Mouse (Mus musculus) CH12.LX (cell line): ENCODE measurements at regions not wholly inside any gene's neighbourhood (a gene's known extent, or its start where the extent isn't known, plus 50 kb on each side); places are given as distances from the start of the nearest gene placed in this dataset.

Experiments
- DNase-seq: peaks from one replicate; pipeline ENCODE4 v3.0.0-alpha.2; 2013; ENCODE audit errors: extremely low read depth
- H3K27ac ChIP-seq: 2 replicates; pipeline ENCODE4 v1.5.1; 2012; ENCODE audit warnings: low read depth, mild to moderate bottlenecking, control low read depth, moderate library complexity; ENCODE audit not compliant: insufficient read depth
- H3K27me3 ChIP-seq: replicated peaks from 2 replicates; pipeline ENCODE3; 2012; ENCODE audit warnings: inconsistent platforms
- H3K36me3 ChIP-seq, 2 experiments: replicated peaks in 1 of 2; 2 replicates each; pipeline versions ENCODE3 to v1.6.1; 2012; ENCODE audit warnings: inconsistent platforms in 1 of 2, low read length in 1 of 2, mild to moderate bottlenecking in 1 of 2, mixed read lengths in 1 of 2, moderate library complexity in 1 of 2; ENCODE audit not compliant: control insufficient read depth in 1 of 2, insufficient read depth in 1 of 2
- H3K4me1 ChIP-seq, 2 experiments: 2 replicates each; pipeline ENCODE4 v1.6.1; 2012; ENCODE audit warnings: inconsistent platforms in 1 of 2, moderate library complexity in 1 of 2; ENCODE audit not compliant: insufficient read depth in 2 of 2, control insufficient read depth in 1 of 2
- H3K4me2 ChIP-seq: 2 replicates; pipeline ENCODE4 v1.6.1; 2012; ENCODE audit warnings: low read depth, mild to moderate bottlenecking, control low read depth; ENCODE audit not compliant: poor library complexity, insufficient read depth, severe bottlenecking
- H3K4me3 ChIP-seq, 3 experiments: fragments of 150-350 bp in 1 of 3; sonication (generic) in 1 of 3; replicated peaks in 1 of 3; 2 replicates each; pipeline versions ENCODE3 to v1.5.1; 2011 to 2012; ENCODE audit warnings: low read depth in 2 of 3, low read length in 2 of 3, mild to moderate bottlenecking in 2 of 3, moderate library complexity in 2 of 3, control low read depth in 1 of 3, improper control_type of control experiment in 1 of 3, inconsistent platforms in 1 of 3, mixed read lengths in 1 of 3; ENCODE audit not compliant: poor library complexity in 1 of 3
- H3K79me2 ChIP-seq: replicated peaks from 2 replicates; pipeline ENCODE4 v1.6.1; 2012; ENCODE audit warnings: mild to moderate bottlenecking, moderate library complexity; ENCODE audit not compliant: control insufficient read depth, poor library complexity, insufficient read depth, severe bottlenecking; ENCODE audit errors: extremely low read depth
- H3K9ac ChIP-seq: 2 replicates; pipeline ENCODE4 v1.6.1; 2012; ENCODE audit warnings: low read depth, mild to moderate bottlenecking, control low read depth, moderate library complexity; ENCODE audit not compliant: insufficient read depth
- H3K9me3 ChIP-seq: replicated peaks from 2 replicates; pipeline ENCODE3; 2012; ENCODE audit warnings: low read length, inconsistent platforms, mixed read lengths
- E2F4 ChIP-seq: IDR thresholded peaks from 2 replicates; pipeline ENCODE4 v1.6.1; 2011; ENCODE audit warnings: low read depth, low read length, improper control_type of control experiment; ENCODE audit not compliant: insufficient replicate concordance
- ELF1 ChIP-seq: IDR thresholded peaks from 2 replicates; pipeline ENCODE4 v1.6.1; 2014; ENCODE audit warnings: low read depth, mild to moderate bottlenecking, inconsistent platforms, low read length, improper control_type of control experiment
- HCFC1 ChIP-seq: IDR thresholded peaks from 2 replicates; pipeline ENCODE4 v1.6.1; 2012; ENCODE audit warnings: low read depth, mild to moderate bottlenecking, inconsistent platforms, low read length, improper control_type of control experiment
- JUN ChIP-seq: IDR thresholded peaks from 2 replicates; pipeline ENCODE4 v1.6.1; 2011; ENCODE audit warnings: low read depth, mild to moderate bottlenecking, low read length, improper control_type of control experiment, moderate library complexity; ENCODE audit not compliant: insufficient read depth
- JUND ChIP-seq: conservative IDR thresholded peaks from 2 replicates; pipeline ENCODE4 v1.6.1; 2011; ENCODE audit warnings: low read depth, low read length, improper control_type of control experiment
- MAFK ChIP-seq: IDR thresholded peaks from 2 replicates; pipeline ENCODE4 v1.6.1; 2011; ENCODE audit warnings: low read length, improper control_type of control experiment; ENCODE audit not compliant: insufficient replicate concordance
- MEF2A ChIP-seq: IDR thresholded peaks from 2 replicates; pipeline ENCODE4 v1.6.1; 2014; ENCODE audit warnings: low read depth, mild to moderate bottlenecking, inconsistent platforms, low read length, improper control_type of control experiment, borderline replicate concordance
- MXI1 ChIP-seq: IDR thresholded peaks from 2 replicates; pipeline ENCODE4 v1.6.1; 2011; ENCODE audit warnings: mild to moderate bottlenecking, low read depth, low read length, improper control_type of control experiment
- POLR2A ChIP-seq: IDR thresholded peaks from 2 replicates; pipeline ENCODE4 v1.6.1; 2011; ENCODE audit warnings: low read depth, mild to moderate bottlenecking, improper control_type of control experiment, low read length
- USF2 ChIP-seq: conservative IDR thresholded peaks from 2 replicates; pipeline ENCODE4 v1.6.1; 2011; ENCODE audit warnings: low read depth, low read length, improper control_type of control experiment
- ZC3H11A ChIP-seq: IDR thresholded peaks from 2 replicates; pipeline ENCODE4 v1.6.1; 2012; ENCODE audit warnings: low read depth, mild to moderate bottlenecking, inconsistent platforms, low read length, improper control_type of control experiment
- dilution Hi-C: fragments of 300-500 bp; cut with MboI; formaldehyde crosslinking; loops from 2 replicates; pipeline ENCODE4 v1.14.3; 2020; ENCODE audit warnings: low sequenced_read_pairs; ENCODE audit not compliant: extremely low pct_unique_long_range_greater_than_20kb, extremely low pct_ligation_motif_present
- in situ Hi-C: fragments of 300-500 bp; cut with MboI; formaldehyde crosslinking; loops from 3 replicates; pipeline ENCODE4 v1.14.3; 2019; ENCODE audit warnings: low sequenced_read_pairs, low pct_ligation_motif_present, low pct_unique_long_range_greater_than_20kb, mixed read lengths

DNA sequence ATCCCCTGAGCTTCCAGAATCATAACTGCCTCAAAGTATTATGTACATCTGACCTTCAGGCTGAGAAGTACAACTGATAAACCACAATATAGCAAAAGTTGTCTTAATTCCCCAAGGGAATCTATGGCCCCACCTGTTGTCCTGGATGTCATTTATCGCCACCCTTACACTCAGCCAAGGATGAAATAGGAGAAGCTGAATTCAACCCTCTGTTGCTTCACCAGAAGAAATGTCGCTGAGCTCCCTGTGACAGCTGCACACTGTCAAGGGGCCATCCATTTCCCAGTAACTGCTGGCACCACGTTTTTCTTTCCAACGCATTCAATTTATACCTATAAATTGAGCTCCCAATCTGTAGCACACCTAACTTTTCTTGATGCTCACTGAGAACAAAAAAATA is 382.0 kb upstream of the Noct start:
- in situ Hi-C loops = no loop called here
- no peaks in the 10 kb centered on the region for H3K4me1 ChIP-seq

DNA sequence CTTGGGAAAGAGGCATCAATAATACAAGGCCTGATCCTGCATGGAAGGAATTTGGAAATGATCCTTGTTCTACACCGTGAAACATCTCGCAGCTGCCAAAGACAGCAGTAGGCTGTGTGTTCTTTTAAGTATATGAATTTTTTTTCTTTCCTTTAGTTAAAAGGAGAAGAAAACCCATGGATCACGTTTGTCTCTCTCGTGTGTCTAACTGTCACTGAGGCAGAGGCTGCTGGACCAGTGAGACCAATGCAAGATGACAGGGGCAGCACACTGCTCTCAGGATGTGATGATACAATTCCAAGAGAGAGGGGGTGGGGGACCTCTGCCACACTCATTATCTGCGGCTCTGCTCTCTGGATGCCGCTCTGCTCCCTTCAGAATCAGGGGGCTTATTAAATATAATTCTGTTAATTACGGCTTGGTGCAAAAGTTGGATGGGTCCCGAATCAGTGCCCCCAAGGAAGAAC is 379.4 kb upstream of the Noct start:
- Histone ChIP-seq H3K27me3 (no peaks in the 10 kb centered on the region), H3K27ac (no peak overlapping the region), H3K4me3 (no peak overlapping the region), H3K79me2 (no peaks in the 10 kb centered on the region)
- in situ Hi-C loops = no loop called here
- TF ChIP-seq MAFK (no peak), HCFC1 (no peak), JUN (no peak), MEF2A (no peak), JUND (no peak), MXI1 (no peak), E2F4 (no peak)
- TF ChIP-seq, all 38 proteins: peak for 0
- Histone ChIP-seq H3K4me1 (no peaks in the 10 kb centered on the region), H3K9ac (no peak overlapping the region), H3K9me3 (no peaks in the 10 kb centered on the region), H3K36me3 (no peaks in the 10 kb centered on the region), H3K4me2 (no peak overlapping the region)
- dilution Hi-C loops = no loop called here
- no peak for DNase-seq

More for the DNA sequence above, 382.0 kb upstream of the Noct start:
- no peak for DNase-seq
- H3K9me3 ChIP-seq = no peaks in the 10 kb centered on the region
- dilution Hi-C loops = no loop called here
- no peaks in the 10 kb centered on the region for H3K27me3 ChIP-seq
- TF ChIP-seq ZC3H11A (no peak), POLR2A (no peak), HCFC1 (no peak), ELF1 (no peak)
- no peak overlapping the region for H3K4me3 ChIP-seq
- no peak overlapping the region for H3K4me2 ChIP-seq
- no peaks in the 10 kb centered on the region for H3K36me3 ChIP-seq
- H3K9ac ChIP-seq = no peak overlapping the region
- no peaks in the 10 kb centered on the region for H3K79me2 ChIP-seq
- no peak overlapping the region for H3K27ac ChIP-seq

DNA sequence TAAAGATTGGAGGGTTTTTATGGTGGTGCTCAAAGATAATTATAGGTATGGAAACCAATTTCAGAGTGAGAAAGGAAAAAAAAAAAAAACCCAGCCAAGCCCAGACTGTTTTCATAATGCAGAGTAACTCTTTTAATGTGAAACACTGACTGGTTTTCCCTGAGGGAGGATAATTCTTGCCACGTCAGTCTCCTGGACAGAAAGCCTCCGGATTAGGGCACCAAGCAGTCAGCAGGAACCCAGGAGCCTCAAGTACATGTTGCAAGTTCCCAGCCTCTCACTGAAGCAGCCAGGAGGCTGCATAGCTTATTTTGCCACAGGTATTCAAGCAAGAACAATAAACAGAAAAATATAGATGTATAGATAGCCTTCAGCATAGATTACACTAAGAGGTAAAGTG is 378.9 kb upstream of the Noct start:
- dilution Hi-C loops (no loop called here), in situ Hi-C loops (no loop called here)
- TF ChIP-seq USF2 = no peak
- Histone ChIP-seq H3K4me1 (no peaks in the 10 kb centered on the region), H3K9ac (no peak overlapping the region), H3K36me3 (no peaks in the 10 kb centered on the region), H3K4me3 (no peak overlapping the region), H3K27me3 (no peaks in the 10 kb centered on the region), H3K4me2 (no peak overlapping the region), H3K79me2 (no peaks in the 10 kb centered on the region), H3K9me3 (no peaks in the 10 kb centered on the region), H3K27ac (no peak overlapping the region)
- no peak for DNase-seq
